Mouse (Mus musculus) left cerebral cortex, adult 9 months (tissue): Measurements from ENCODE around the gene Mab21l2.

Source experiments
- DNase-seq, 2 experiments: peaks; one replicate each; pipeline ENCODE4 v3.0.0; 2022; ENCODE audit warnings: low spot score in 2 of 2

The Mab21l2 gene

DNA sequence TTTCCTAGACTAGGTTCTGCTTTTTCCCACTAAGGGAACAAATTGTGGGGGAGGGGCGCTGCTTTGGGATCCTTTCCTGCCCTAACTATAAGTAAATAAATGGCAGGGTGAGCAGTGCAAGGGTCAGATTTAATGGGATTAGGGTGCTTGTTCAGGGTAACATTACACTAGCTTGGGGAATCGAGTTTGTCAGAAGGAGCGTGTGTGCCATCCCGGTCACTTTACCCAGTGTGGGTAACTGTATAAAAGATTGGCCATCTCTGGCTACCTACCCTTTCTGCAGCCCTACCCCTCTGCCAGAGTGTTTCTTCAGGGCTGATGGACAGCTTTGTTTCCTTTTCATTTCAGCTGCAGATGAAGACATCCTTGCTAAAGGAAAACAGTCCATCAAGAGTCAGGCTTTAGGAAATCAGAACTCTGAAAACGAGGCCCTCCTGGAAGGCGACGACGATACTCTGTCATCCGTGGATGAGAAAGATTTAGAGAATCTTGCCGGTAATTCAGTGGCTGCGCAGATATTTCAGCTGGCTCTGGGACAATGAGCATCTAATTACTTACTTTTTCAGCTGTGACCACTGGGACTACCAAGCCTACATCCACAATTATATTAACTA is 8.8 kb downstream of the Mab21l2 start:
- no peak for DNase-seq

- no peak for DNase-seq
These were observed 9.5 kb downstream of the Mab21l2 start for GRCm38 (mm10) chr3:86538645-86539554.

DNA sequence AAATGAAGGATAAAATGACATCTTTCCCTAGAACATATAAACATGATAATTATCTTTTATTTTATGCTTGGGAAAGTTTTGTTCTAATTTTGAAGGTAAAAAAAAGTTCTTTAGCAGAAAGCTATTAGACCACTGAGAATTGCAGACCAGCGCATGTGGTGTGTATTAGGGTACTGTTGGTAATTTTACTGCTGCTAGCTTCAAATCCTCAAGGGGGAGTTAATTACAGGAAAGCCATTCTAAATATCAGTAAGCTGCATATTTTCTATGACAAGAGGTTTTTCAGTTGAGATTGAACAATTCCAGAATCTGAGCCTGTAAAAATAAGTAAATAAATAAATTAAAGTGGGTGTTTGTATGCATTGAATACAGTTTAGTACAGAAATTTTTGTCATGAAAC is 11.7 kb downstream of the Mab21l2 start:
- DNase-seq = no peak

DNA sequence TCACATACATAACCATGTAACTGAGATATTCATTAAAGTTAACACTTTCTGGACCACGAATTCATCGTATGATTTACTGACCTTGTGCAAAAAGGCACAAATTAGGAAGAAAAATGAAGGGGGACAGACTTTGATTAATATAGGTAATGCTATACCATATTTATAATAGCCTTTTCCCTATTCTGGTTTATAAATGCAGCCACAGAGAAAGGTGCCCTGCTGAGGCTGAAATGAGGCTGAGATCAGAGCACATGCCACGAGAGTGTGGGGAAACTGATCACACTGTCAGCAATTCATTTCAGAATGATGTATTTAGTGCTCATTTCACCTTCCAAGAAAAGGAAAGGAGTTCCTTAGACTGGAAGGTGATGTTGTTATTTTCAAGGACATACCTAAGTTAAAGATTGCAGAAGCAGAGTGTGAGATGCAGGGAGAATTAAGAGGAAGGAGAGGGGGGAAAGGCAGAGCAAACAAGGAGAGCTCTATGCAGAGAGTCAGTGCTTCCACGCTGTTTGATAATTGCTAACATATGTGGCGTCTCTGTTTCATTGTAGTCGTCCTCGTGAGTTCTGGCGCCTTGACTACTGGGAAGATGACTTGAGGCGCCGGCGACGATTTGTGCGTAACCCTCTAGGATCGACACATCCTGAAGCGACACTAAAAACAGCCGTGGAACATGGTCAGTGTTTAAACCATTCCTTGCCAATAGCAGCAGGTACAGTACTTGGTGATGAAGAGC is 16.7 kb downstream of the Mab21l2 start:
- DNase-seq = no peak

GRCm38 (mm10) chr3:86522880-86523505 is 25.4 kb downstream of the Mab21l2 start:
- DNase-seq = no peak

- no peak for DNase-seq
These were observed 29.8 kb downstream of the Mab21l2 start for GRCm38 (mm10) chr3:86518506-86519109.

GRCm38 (mm10) chr3:86500586-86500985 is 47.8 kb downstream of the Mab21l2 start:
- DNase-seq = no peak
